Mouse (Mus musculus) urinary bladder, postnatal 14 days (tissue): ENCODE results near the gene Hist1h3e.
"Not testable (repeated sequence)": the region's sequence is repeated elsewhere in the genome, so short reads cannot be mapped to it uniquely, and the experiment has no call there.

Source experiments
- DNase-seq: peaks from one replicate; pipeline ENCODE4 v3.0.0; 2021; ENCODE audit warnings: low spot score

Hist1h3e gene

GRCm38 (mm10) chr13:23561883-23562659 is at the start of gene Hist1h3e:
Hist1h3e (minus strand) TSS chr13:23562369.
- DNase-seq, result peak; percentile 94

GRCm38 (mm10) chr13:23611638-23612037 is 49.5 kb upstream of the Hist1h3e start:
- DNase-seq, result no peak

- DNase-seq, result no peak
Observed at GRCm38 (mm10) chr13:23610393-23610792, 48.2 kb upstream of the Hist1h3e start.

- no peak for DNase-seq
Observed at GRCm38 (mm10) chr13:23609844-23610243, 47.7 kb upstream of the Hist1h3e start.

GRCm38 (mm10) chr13:23609209-23609608 is 47.0 kb upstream of the Hist1h3e start:
- no peak for DNase-seq

GRCm38 (mm10) chr13:23605052-23605451 is 42.9 kb upstream of the Hist1h3e start:
- no peak for DNase-seq

GRCm38 (mm10) chr13:23604452-23604851 is 42.3 kb upstream of the Hist1h3e start:
- DNase-seq, result no peak

- no peak for DNase-seq
Observed at GRCm38 (mm10) chr13:23603182-23603699, 41.1 kb upstream of the Hist1h3e start.

GRCm38 (mm10) chr13:23597957-23598356 is 35.8 kb upstream of the Hist1h3e start:
- DNase-seq, result peak; percentile 81

GRCm38 (mm10) chr13:23595622-23596372 is 33.6 kb upstream of the Hist1h3e start:
- DNase-seq, result no peak

GRCm38 (mm10) chr13:23595185-23595584 is 33.0 kb upstream of the Hist1h3e start:
- DNase-seq, result no peak

- DNase-seq, result peak; percentile 23
Observed at GRCm38 (mm10) chr13:23593051-23593770, 31.0 kb upstream of the Hist1h3e start.

GRCm38 (mm10) chr13:23592614-23593013 is 30.4 kb upstream of the Hist1h3e start:
- no peak for DNase-seq

GRCm38 (mm10) chr13:23591886-23592285 is 29.7 kb upstream of the Hist1h3e start:
- DNase-seq, result not testable (repeated sequence)

GRCm38 (mm10) chr13:23591206-23591605 is 29.0 kb upstream of the Hist1h3e start:
- DNase-seq, result no peak

GRCm38 (mm10) chr13:23586940-23587225 is 24.7 kb upstream of the Hist1h3e start:
- DNase-seq, result no peak

- no peak for DNase-seq
Observed at GRCm38 (mm10) chr13:23586099-23586939, 24.1 kb upstream of the Hist1h3e start.

- DNase-seq, result peak; percentile 69
Observed at GRCm38 (mm10) chr13:23585442-23586098, 23.4 kb upstream of the Hist1h3e start.

- peak; percentile 82 for DNase-seq
Observed at GRCm38 (mm10) chr13:23585029-23585441, 22.9 kb upstream of the Hist1h3e start.

GRCm38 (mm10) chr13:23584331-23584730 is 22.2 kb upstream of the Hist1h3e start:
- DNase-seq, result no peak
